Mouse (Mus musculus): ENCODE measurements around the gene Slc25a16. TPM values are rescaled to one million over a fixed set of nuclear protein-coding genes. Genes with fewer than 3 reads are reported as not detected.
"Not testable (repeated sequence)": the region's sequence is repeated elsewhere in the genome, so short reads cannot be mapped to it uniquely, and the experiment has no call there.

The Slc25a16 gene
- polyA plus RNA-seq, 1 experiment from 2014 or later, result 14.5 TPM

DNA sequence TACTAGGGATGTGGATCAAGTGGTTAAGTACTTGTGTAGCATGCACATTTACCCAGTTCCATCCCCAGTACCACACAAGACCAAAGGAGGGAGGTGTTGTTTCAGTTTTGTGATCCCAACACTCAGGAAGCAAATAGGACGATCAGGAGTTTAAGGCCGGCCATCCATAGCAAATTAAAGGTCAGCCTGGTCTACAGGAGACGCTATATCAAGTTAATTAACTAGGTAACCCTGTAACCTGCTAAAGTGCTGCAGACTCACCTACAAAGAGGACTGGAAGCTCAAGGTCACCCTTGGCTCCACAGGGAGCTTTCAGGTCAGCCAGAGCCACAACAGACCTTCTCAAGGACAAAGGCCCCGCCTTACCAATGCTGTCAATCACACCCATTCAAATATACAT is 23.7 kb upstream of the Slc25a16 start:
- no peak overlapping the region for H3K27ac ChIP-seq (ENCODE audit: low read depth)
- H3K9ac ChIP-seq (ENCODE audit: low read length), result no peak overlapping the region
- WGBS, result 70% methylated on average over 4 of the region's 4 CpGs
- H3K4me1 ChIP-seq (replicated peaks; ENCODE audit: control insufficient read depth, insufficient read depth, low read length), result no peaks in the 10 kb centered on the region
- no peak overlapping the region for H3K4me3 ChIP-seq (ENCODE audit: low read depth, low read length)
- no peaks in the 10 kb centered on the region for H3K9me3 ChIP-seq (ENCODE audit: control insufficient read depth, low read length)
- DNase-seq (ENCODE audit: low spot score), result no peak
- H3K36me3 ChIP-seq (ENCODE audit: control insufficient read depth, insufficient read depth, low read length), result no peaks in the 10 kb centered on the region
- no peaks in the 10 kb centered on the region for H3K27me3 ChIP-seq (replicated peaks; ENCODE audit: control insufficient read depth, insufficient read depth, low read length)
- ATAC-seq (replicated peaks; ENCODE audit: low FRiP score, low TSS enrichment, low read depth), result no peak
- H3K4me2 ChIP-seq (ENCODE audit: low read length), result no peak overlapping the region

DNA sequence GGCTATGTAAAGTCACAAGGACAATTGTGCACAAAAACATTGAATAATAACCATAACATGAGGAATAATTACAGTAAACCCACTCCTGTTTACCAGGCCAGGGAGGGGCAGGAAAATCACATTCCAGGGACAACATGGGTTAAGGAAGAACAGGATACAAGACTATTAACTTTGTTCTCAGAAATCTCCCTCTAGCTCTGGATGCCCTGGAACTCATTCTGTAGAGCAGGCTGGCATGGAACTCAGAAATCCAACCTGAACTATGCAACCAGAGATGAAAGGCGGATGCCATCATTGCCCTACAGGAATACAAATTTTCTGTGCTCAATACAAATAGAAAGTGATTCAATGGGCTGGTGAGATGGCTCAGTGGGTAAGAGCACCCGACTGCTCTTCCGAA is 23.0 kb upstream of the Slc25a16 start:
- H3K4me2 ChIP-seq (ENCODE audit: low read length), result no peak overlapping the region
- H3K27ac ChIP-seq (ENCODE audit: low read depth), result no peak overlapping the region
- no peaks in the 10 kb centered on the region for H3K27me3 ChIP-seq (replicated peaks; ENCODE audit: control insufficient read depth, insufficient read depth, low read length)
- DNase-seq (ENCODE audit: low spot score), result no peak
- no peak for ATAC-seq (replicated peaks; ENCODE audit: low FRiP score, low TSS enrichment, low read depth)
- no peak overlapping the region for H3K9ac ChIP-seq (ENCODE audit: low read length)
- no peaks in the 10 kb centered on the region for H3K36me3 ChIP-seq (ENCODE audit: control insufficient read depth, insufficient read depth, low read length)
- H3K4me1 ChIP-seq (replicated peaks; ENCODE audit: control insufficient read depth, insufficient read depth, low read length), result no peaks in the 10 kb centered on the region
- H3K4me3 ChIP-seq (ENCODE audit: low read depth, low read length), result no peak overlapping the region
- 89% methylated on average over 3 of the region's 3 CpGs for WGBS
- no peaks in the 10 kb centered on the region for H3K9me3 ChIP-seq (ENCODE audit: control insufficient read depth, low read length)

DNA sequence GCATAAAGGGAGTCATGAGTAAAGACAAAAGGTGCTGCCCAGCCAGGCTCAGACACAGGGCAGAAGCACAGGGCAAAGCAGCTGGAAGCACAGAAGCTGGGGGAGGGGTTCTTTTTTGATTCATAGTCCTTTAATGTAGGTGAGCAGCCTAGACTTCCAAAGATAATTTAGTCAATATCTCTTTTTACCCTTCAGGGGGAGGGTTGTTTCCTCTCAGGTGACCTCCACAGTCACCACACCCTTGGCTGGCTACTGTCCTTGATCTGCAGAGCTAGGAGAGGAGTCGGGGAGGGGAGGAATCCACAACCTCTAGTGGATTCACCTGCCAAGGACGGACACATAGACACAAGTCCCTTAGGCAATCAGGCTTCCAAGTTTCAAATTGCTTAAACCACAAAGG is 22.4 kb upstream of the Slc25a16 start:
- H3K4me2 ChIP-seq (ENCODE audit: low read length), result no peak overlapping the region
- H3K36me3 ChIP-seq (ENCODE audit: control insufficient read depth, insufficient read depth, low read length), result no peaks in the 10 kb centered on the region
- WGBS, result 82% methylated on average over 2 of the region's 2 CpGs
- ATAC-seq (replicated peaks; ENCODE audit: low FRiP score, low TSS enrichment, low read depth), result no peak
- no peak overlapping the region for H3K4me3 ChIP-seq (ENCODE audit: low read depth, low read length)
- no peaks in the 10 kb centered on the region for H3K4me1 ChIP-seq (replicated peaks; ENCODE audit: control insufficient read depth, insufficient read depth, low read length)
- H3K9ac ChIP-seq (ENCODE audit: low read length), result no peak overlapping the region
- no peaks in the 10 kb centered on the region for H3K27me3 ChIP-seq (replicated peaks; ENCODE audit: control insufficient read depth, insufficient read depth, low read length)
- H3K9me3 ChIP-seq (ENCODE audit: control insufficient read depth, low read length), result no peaks in the 10 kb centered on the region
- no peak for DNase-seq (ENCODE audit: low spot score)
- H3K27ac ChIP-seq (ENCODE audit: low read depth), result no peak overlapping the region

DNA sequence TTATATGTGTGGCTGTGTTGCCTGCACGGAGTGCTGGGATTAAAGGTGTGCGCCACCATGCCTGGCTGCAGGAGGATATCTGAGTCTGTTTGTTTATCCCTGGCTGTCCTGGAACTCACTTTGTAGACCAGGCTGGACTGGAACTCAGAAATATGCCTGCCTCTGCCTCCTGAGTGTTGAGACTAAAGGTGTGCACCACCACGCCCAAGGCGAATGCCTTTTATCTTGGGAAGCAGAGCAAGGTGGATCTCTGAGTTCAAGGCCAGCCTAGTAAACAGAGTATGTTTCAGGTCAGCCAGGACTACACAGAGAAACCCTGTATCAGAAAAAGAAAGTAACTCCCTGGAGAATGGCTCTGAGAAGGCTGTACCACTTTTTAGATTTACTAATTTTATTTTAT is 20.3 kb upstream of the Slc25a16 start:
- Histone ChIP-seq H3K9ac (ENCODE audit: low read length) (no peak overlapping the region), H3K9me3 (ENCODE audit: control insufficient read depth, low read length) (no peaks in the 10 kb centered on the region), H3K4me3 (ENCODE audit: low read depth, low read length) (no peak overlapping the region), H3K27ac (ENCODE audit: low read depth) (no peak overlapping the region), H3K4me2 (ENCODE audit: low read length) (no peak overlapping the region), H3K27me3 (replicated peaks; ENCODE audit: control insufficient read depth, insufficient read depth, low read length) (no peaks in the 10 kb centered on the region), H3K4me1 (replicated peaks; ENCODE audit: control insufficient read depth, insufficient read depth, low read length) (no peaks in the 10 kb centered on the region), H3K36me3 (ENCODE audit: control insufficient read depth, insufficient read depth, low read length) (no peaks in the 10 kb centered on the region)
- no peak for DNase-seq (ENCODE audit: low spot score)
- no peak for ATAC-seq (replicated peaks; ENCODE audit: low FRiP score, low TSS enrichment, low read depth)
- WGBS, result 93% methylated on average over 4 of the region's 4 CpGs

DNA sequence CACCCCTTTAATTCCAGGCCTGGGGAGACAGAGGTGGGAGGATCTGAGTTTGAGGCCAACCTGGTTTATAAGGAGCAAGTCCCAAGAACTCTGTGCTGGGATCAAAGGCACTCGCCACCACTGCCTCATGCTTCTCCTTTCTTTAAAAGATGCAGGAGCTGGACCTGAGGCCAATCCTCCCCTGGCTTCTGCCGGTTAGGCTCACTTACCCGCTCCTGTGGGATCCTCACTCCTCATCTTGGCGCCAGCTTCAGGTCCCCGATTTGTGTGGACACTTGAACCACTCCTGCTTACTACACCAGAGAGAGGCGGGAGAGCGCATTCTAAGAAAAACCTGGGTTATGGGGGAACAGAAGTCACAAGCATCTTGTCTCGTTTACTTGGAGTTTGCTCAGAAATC is 18.6 kb upstream of the Slc25a16 start:
- H3K9me3 ChIP-seq (ENCODE audit: control insufficient read depth, low read length), result no peaks in the 10 kb centered on the region
- no peaks in the 10 kb centered on the region for H3K27me3 ChIP-seq (replicated peaks; ENCODE audit: control insufficient read depth, insufficient read depth, low read length)
- DNase-seq (ENCODE audit: low spot score), result no peak
- H3K36me3 ChIP-seq (ENCODE audit: control insufficient read depth, insufficient read depth, low read length), result no peaks in the 10 kb centered on the region
- H3K4me3 ChIP-seq (ENCODE audit: low read depth, low read length), result no peak overlapping the region
- H3K27ac ChIP-seq (ENCODE audit: low read depth), result no peak overlapping the region
- WGBS, result 40% methylated on average over 8 of the region's 8 CpGs
- ATAC-seq (replicated peaks; ENCODE audit: low FRiP score, low TSS enrichment, low read depth), result no peak
- H3K4me1 ChIP-seq (replicated peaks; ENCODE audit: control insufficient read depth, insufficient read depth, low read length), result no peaks in the 10 kb centered on the region
- H3K4me2 ChIP-seq (ENCODE audit: low read length), result no peak overlapping the region
- no peak overlapping the region for H3K9ac ChIP-seq (ENCODE audit: low read length)

DNA sequence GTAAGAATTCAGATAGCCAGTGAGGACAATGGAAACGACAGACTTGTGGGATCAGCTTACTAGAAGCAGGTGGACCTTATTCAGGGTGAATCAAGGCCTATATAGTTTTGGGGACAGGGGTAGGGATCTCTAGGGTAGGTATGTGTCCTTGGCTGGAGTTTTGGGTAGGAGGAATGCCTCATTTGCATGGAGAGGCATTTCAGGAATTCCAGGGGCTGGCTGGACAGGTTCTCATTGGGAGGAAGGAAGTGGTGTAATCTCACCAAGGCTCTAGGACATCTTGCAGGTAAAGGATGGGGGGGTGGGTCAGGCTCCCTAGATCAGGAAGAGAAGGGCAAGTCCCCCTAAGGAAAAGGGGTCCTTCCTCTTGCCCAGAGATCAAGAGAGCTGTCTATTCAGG is 17.6 kb upstream of the Slc25a16 start:
- Histone ChIP-seq H3K4me2 (ENCODE audit: low read length) (no peak overlapping the region), H3K9ac (ENCODE audit: low read length) (no peak overlapping the region)
- 48% methylated on average over 1 of the region's 1 CpGs for WGBS

DNA sequence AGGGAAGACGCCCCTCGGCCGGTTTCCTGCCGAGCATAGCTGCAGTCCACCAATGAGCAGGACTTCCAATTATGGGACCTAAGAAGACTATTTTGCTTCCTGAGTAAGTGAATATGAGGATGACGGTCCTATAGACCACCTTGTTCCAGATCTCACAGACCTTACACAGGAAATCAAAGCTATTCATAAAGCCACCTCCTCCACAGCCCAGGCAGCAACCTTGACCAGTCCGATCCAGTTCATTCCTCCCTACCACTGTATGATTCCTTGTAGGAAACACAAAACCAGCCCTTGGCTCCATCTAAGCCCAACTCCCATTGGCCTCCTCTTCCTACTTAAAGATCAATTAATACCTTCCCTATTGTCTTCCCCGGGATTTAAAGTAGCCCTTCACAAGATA is 14.1 kb upstream of the Slc25a16 start:
- Histone ChIP-seq H3K36me3 (ENCODE audit: control insufficient read depth, insufficient read depth, low read length) (no peaks in the 10 kb centered on the region), H3K27me3 (replicated peaks; ENCODE audit: control insufficient read depth, insufficient read depth, low read length) (no peaks in the 10 kb centered on the region), H3K27ac (ENCODE audit: low read depth) (no peak overlapping the region), H3K4me3 (ENCODE audit: low read depth, low read length) (no peak overlapping the region), H3K4me1 (replicated peaks; ENCODE audit: control insufficient read depth, insufficient read depth, low read length) (no peaks in the 10 kb centered on the region), H3K9ac (ENCODE audit: low read length) (no peak overlapping the region), H3K9me3 (ENCODE audit: control insufficient read depth, low read length) (no peaks in the 10 kb centered on the region), H3K4me2 (ENCODE audit: low read length) (no peak overlapping the region)
- 90% methylated on average over 7 of the region's 7 CpGs for WGBS
- no peak for ATAC-seq (replicated peaks; ENCODE audit: low FRiP score, low TSS enrichment, low read depth)
- no peak for DNase-seq (ENCODE audit: low spot score)

More for the DNA sequence above, 17.6 kb upstream of the Slc25a16 start:
- Histone ChIP-seq H3K27me3 (replicated peaks; ENCODE audit: control insufficient read depth, insufficient read depth, low read length) (no peaks in the 10 kb centered on the region), H3K36me3 (ENCODE audit: control insufficient read depth, insufficient read depth, low read length) (no peaks in the 10 kb centered on the region), H3K9me3 (ENCODE audit: control insufficient read depth, low read length) (no peaks in the 10 kb centered on the region), H3K27ac (ENCODE audit: low read depth) (no peak overlapping the region), H3K4me1 (replicated peaks; ENCODE audit: control insufficient read depth, insufficient read depth, low read length) (no peaks in the 10 kb centered on the region), H3K4me3 (ENCODE audit: low read depth, low read length) (no peak overlapping the region)
- no peak for ATAC-seq (replicated peaks; ENCODE audit: low FRiP score, low TSS enrichment, low read depth)
- no peak for DNase-seq (ENCODE audit: low spot score)

DNA sequence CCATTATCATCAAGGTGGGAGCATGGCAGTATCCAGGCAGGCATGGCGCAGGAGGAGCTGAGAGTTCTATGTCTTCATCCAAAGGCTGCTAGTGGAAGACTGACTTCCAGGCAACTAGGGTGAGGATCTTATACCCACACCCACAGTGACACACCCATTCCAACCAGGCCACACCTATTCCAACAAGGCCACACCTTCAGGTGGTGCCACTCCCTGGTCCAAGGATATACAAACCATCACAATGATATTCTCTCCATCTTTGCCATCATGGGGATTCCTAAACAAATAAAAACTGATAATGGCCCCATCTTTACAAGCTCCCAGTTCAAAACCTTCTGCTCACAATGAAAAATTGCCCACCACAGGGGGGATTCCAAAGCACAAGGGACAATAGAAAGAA is 11.5 kb upstream of the Slc25a16 start, which contains the start of gene Tet1:
Tet1 (minus strand) TSS at position 101 of the 400 bp plus-strand sequence.
- not testable (repeated sequence) for H3K4me3 ChIP-seq (ENCODE audit: low read depth, low read length); H3K27me3 ChIP-seq (replicated peaks; ENCODE audit: control insufficient read depth, insufficient read depth, low read length); H3K36me3 ChIP-seq (ENCODE audit: control insufficient read depth, insufficient read depth, low read length); H3K4me1 ChIP-seq (replicated peaks; ENCODE audit: control insufficient read depth, insufficient read depth, low read length); H3K9me3 ChIP-seq (ENCODE audit: control insufficient read depth, low read length); ATAC-seq (replicated peaks; ENCODE audit: low FRiP score, low TSS enrichment, low read depth); H3K9ac ChIP-seq (ENCODE audit: low read length); DNase-seq (ENCODE audit: low spot score); H3K27ac ChIP-seq (ENCODE audit: low read depth); H3K4me2 ChIP-seq (ENCODE audit: low read length)
- no CpG with 5 or more reads among the region's 1 CpGs for WGBS

DNA sequence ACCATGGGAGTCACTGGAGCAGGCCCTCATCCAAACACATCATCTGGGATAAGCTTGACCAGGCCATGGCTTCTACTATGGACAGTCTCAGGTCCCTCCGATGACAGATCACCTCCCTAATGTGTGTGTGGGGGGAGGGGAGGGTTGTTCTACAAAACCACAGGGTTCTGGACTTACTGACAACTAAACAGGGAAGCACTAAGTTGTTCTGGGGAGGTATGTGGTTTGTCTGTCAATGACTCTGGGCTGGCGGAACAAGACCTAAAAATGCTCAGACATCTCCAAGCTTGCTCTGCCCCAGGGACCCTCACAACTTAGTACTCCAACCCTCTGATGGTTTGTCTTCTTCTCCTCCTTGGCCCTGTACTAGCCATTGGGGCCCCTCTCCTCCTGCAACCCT is 9.3 kb upstream of the Slc25a16 start:
- H3K36me3 ChIP-seq (ENCODE audit: control insufficient read depth, insufficient read depth, low read length), result no peaks in the 10 kb centered on the region
- H3K4me3 ChIP-seq (ENCODE audit: low read depth, low read length), result no peak overlapping the region
- 94% methylated on average over 2 of the region's 2 CpGs for WGBS
- no peak overlapping the region for H3K4me2 ChIP-seq (ENCODE audit: low read length)
- H3K4me1 ChIP-seq (replicated peaks; ENCODE audit: control insufficient read depth, insufficient read depth, low read length), result no peaks in the 10 kb centered on the region
- H3K9me3 ChIP-seq (ENCODE audit: control insufficient read depth, low read length), result no peaks in the 10 kb centered on the region
- H3K9ac ChIP-seq (ENCODE audit: low read length), result no peak overlapping the region
- ATAC-seq (replicated peaks; ENCODE audit: low FRiP score, low TSS enrichment, low read depth) (no peak), DNase-seq (ENCODE audit: low spot score) (no peak)
- H3K27me3 ChIP-seq (replicated peaks; ENCODE audit: control insufficient read depth, insufficient read depth, low read length), result no peaks in the 10 kb centered on the region
- H3K27ac ChIP-seq (ENCODE audit: low read depth), result no peak overlapping the region
